Mouse (Mus musculus) CD4-positive, CD25-positive, alpha-beta regulatory T cell, adult 2 months (primary cell): ENCODE results near the gene A030003K21Rik.

Experiments used
- DNase-seq: peaks from one replicate; pipeline ENCODE4 v3.0.0-alpha.2; 2012; ENCODE audit warnings: low read depth, low spot score

The A030003K21Rik gene

GRCm38 (mm10) chr1:82913025-82913424 lies 30.2 kb downstream of the A030003K21Rik start, which contains the start of gene A030005L19Rik:
Gene A030005L19Rik (plus strand): TSS chr1:82913325.
- peak; percentile 18 for DNase-seq

- DNase-seq = no peak
These were observed 37.3 kb downstream of the A030003K21Rik start for GRCm38 (mm10) chr1:82905886-82906285.

- no peak for DNase-seq
These were observed 42.0 kb downstream of the A030003K21Rik start for GRCm38 (mm10) chr1:82901201-82901600.

DNA sequence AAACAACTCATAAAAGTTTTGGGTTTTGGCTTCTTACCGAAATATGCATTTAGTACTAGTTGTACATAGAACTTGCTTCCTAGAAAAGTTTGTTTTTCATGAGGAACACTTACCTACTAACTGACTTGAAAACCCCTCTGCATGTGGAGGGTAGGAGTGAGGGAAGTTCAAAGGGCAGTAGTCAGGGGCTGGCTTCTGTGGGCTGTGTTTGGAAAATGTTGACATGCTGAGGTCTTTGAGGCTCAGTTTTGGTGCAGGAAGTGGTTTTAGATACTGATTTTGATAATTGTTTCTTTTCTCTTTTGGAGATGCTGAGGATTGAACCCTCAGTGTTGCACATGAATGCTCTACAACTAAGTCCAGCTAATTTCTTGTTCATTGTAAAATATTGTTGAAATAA lies 42.6 kb downstream of the A030003K21Rik start:
- peak; percentile 63 for DNase-seq

- DNase-seq = no peak
These were observed 49.9 kb downstream of the A030003K21Rik start for GRCm38 (mm10) chr1:82893269-82893668.
